Mouse (Mus musculus) small intestine, adult 2 months (tissue): ENCODE measurements around the gene Hnf4a. TPM values are rescaled to one million over a fixed set of nuclear protein-coding genes. Genes with fewer than 3 reads are reported as not detected.
A peak's percentile ranks its signal among the peaks of the same experiment; 100 is the strongest.
"Not testable (repeated sequence)": the region's sequence is repeated elsewhere in the genome, so short reads cannot be mapped to it uniquely, and the experiment has no call there.

Source experiments
- H3K27ac ChIP-seq: fragments of 200-500 bp; 2 replicates; pipeline ENCODE4 v1.5.1; 2012; ENCODE audit warnings: low read depth, low read length, control low read depth, inconsistent platforms; ENCODE audit not compliant: insufficient read depth
- H3K27me3 ChIP-seq: fragments of 200-500 bp; 2 replicates; pipeline ENCODE4 v1.6.1; 2012; ENCODE audit warnings: mild to moderate bottlenecking, moderate library complexity, low read length, inconsistent platforms; ENCODE audit not compliant: control insufficient read depth, insufficient read depth
- H3K36me3 ChIP-seq: fragments of 200-500 bp; 2 replicates; pipeline ENCODE4 v1.6.1; 2012; ENCODE audit warnings: mild to moderate bottlenecking, low read length, control low read depth, inconsistent platforms; ENCODE audit not compliant: control insufficient read depth, insufficient read depth
- H3K4me1 ChIP-seq: fragments of 200-500 bp; 2 replicates; pipeline ENCODE4 v1.6.1; 2012; ENCODE audit warnings: low read length, inconsistent platforms, mixed read lengths; ENCODE audit not compliant: control insufficient read depth, insufficient read depth, insufficient read length
- H3K4me3 ChIP-seq: fragments of 200-500 bp; 2 replicates; pipeline ENCODE4 v1.5.1; 2012; ENCODE audit warnings: low read depth, mild to moderate bottlenecking, control low read depth, inconsistent platforms, low read length, moderate library complexity
- CTCF ChIP-seq: fragments of 200-500 bp; IDR thresholded peaks from 2 replicates; pipeline ENCODE4 v1.5.1; 2012; ENCODE audit warnings: low read depth, mild to moderate bottlenecking, control low read depth, inconsistent platforms, low read length, moderate library complexity, mixed read lengths; ENCODE audit not compliant: insufficient replicate concordance, insufficient read length; ENCODE audit errors: extremely low read depth
- POLR2A ChIP-seq: fragments of 200-500 bp; IDR thresholded peaks from 2 replicates; pipeline ENCODE4 v1.6.1; 2012; ENCODE audit warnings: low read depth, mild to moderate bottlenecking, control low read depth, inconsistent platforms, low read length, moderate library complexity
- WGBS: fragments of 180-500 bp; shearing (Covaris S2); methylation state at CpG from one replicate; pipeline ENCODE4 v1.1.7; 2018; 5-methylcytosine and 5-hydroxymethylcytosine counted together
- polyA plus RNA-seq: library from polyadenylated mRNA; depleted of rRNA; stranded (reverse); fragments of >200 nt; gene quantifications from 2 replicates; pipeline ENCODE4 v1.2.3, GENCODE M21; 2012; rRNA removed

Hnf4a gene
- 179 and 397 TPM in 2 replicates for polyA plus RNA-seq

GRCm38 (mm10) chr2:163506300-163507004 is at the start of gene Hnf4a:
Hnf4a (plus strand) TSS chr2:163506808.
- TF ChIP-seq POLR2A (peak; percentile 52), CTCF (no peak)
- peak within 1 kb of the TSS; percentile 89 for H3K27ac ChIP-seq
- H3K4me3 ChIP-seq = peak within 1 kb of the TSS; percentile 83
- WGBS = 22% methylated on average over 10 of the region's 10 CpGs
- no peaks in the 10 kb centered on the region for H3K27me3 ChIP-seq
- H3K4me1 ChIP-seq = peaks cover 28% of the 10 kb centered on the region; the same call in 1 of the 2 replicates
- H3K36me3 ChIP-seq = 0 out of 2 replicates have a peak, but pooled peaks cover 2% of the 10 kb centered on the region

DNA sequence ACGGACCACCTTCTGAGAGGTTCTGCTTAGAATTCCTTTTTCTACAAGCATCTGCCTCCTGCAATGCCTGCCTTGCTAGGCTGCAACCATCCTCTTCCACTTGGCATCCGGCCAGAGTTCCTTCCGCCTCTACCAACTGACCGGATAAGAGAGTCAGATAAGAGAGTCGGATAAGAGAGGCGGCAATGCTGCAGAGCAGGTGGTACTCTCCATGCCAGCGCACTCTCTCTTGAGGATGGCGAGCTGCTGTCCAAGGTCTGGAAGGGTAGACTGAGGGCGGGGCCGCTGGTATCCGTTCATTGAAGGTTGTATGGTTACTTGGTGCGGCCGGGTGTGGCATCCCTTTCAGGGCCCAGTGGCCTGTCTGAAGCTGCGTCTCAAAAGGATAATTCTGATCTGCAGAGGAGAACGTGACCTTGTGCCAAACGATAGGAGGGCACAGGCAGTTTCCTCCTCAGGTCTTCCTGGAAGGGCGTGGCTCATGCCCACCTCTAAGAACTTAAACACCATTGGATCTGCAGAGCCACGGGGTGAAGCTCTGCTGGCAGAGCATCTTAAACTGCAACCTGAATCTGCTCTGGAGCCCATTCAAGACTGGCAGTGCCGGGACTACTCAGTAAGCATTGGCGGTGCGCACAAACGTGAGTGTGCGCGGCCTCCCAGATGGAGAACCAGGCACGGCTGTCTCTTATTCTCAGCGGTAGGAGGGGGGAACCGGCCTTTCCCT is 47.9 kb upstream of the Hnf4a start:
- no peaks in the 10 kb centered on the region for H3K36me3 ChIP-seq
- TF ChIP-seq POLR2A (no peak), CTCF (no peak)
- peaks cover 6% of the 10 kb centered on the region for H3K27me3 ChIP-seq
- WGBS = 26% methylated on average over 27 of the region's 27 CpGs
- no peak overlapping the region for H3K27ac ChIP-seq
- H3K4me3 ChIP-seq = no peak overlapping the region
- H3K4me1 ChIP-seq = peaks cover 9% of the 10 kb centered on the region

- TF ChIP-seq POLR2A (no peak), CTCF (no peak)
- WGBS = 40% methylated on average over 10 of the region's 10 CpGs
- H3K27me3 ChIP-seq = peaks cover 6% of the 10 kb centered on the region
Measured at GRCm38 (mm10) chr2:163459380-163459779, 47.2 kb upstream of the Hnf4a start.

GRCm38 (mm10) chr2:163460622-163461021 is 46.0 kb upstream of the Hnf4a start:
- H3K27ac ChIP-seq = no peak overlapping the region
- no peak overlapping the region for H3K4me3 ChIP-seq
- H3K27me3 ChIP-seq = peaks cover 6% of the 10 kb centered on the region
- no peaks in the 10 kb centered on the region for H3K36me3 ChIP-seq
- TF ChIP-seq CTCF (no peak), POLR2A (no peak)
- 89% methylated on average over 8 of the region's 8 CpGs for WGBS
- peaks cover 9% of the 10 kb centered on the region for H3K4me1 ChIP-seq

More at GRCm38 (mm10) chr2:163459380-163459779, 47.2 kb upstream of the Hnf4a start:
- peaks cover 9% of the 10 kb centered on the region for H3K4me1 ChIP-seq
- H3K36me3 ChIP-seq = no peaks in the 10 kb centered on the region
- H3K27ac ChIP-seq = no peak overlapping the region
- no peak overlapping the region for H3K4me3 ChIP-seq

DNA sequence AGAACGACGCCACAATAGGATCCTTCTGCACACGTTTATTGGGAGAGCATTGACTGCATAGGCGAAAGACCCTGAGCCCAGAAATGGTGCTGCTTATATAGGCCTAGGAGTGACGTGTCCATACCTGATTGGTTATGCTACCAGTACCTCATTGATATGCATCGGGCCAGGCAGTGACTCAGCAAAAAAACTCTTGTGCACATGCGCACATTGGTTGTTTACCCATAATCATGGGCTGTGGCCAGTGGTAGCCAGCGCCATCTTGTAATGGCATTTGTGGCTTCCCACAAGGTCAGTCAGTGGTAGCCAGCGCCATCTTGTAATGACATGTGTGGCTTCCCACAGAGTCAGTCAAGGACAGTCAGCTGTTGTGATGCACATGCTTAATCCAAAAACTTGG is 45.3 kb upstream of the Hnf4a start:
- H3K4me3 ChIP-seq, H3K4me1 ChIP-seq, H3K27ac ChIP-seq, H3K27me3 ChIP-seq, H3K36me3 ChIP-seq: not testable (repeated sequence)
- 93% methylated on average over 9 of the region's 9 CpGs for WGBS

DNA sequence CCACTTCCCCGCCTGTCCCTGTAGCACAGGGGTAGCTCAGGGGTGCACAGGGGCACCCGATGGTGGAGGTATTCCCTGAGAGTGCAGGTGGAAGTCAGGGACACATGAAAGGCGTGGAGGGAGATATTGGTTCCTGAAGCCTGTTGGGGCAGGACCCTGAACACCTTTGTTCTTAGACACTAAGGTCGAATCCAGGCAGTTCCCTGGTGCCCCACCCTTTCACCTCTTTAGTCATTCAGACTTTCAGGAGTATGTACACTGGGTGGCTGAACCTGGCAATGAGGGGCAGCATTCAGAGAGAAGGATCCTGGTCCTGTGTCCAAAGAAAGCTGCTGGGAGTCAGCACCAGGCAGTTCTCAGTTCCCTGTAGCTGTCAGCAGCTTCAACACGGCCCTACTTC is 44.2 kb upstream of the Hnf4a start:
- no peak overlapping the region for H3K4me3 ChIP-seq
- no peaks in the 10 kb centered on the region for H3K36me3 ChIP-seq
- H3K27me3 ChIP-seq = peaks cover 6% of the 10 kb centered on the region
- no peak overlapping the region for H3K27ac ChIP-seq
- TF ChIP-seq POLR2A = no peak
- no peak for TF ChIP-seq CTCF
- H3K4me1 ChIP-seq = peaks cover 9% of the 10 kb centered on the region
- 46% methylated on average over 5 of the region's 5 CpGs for WGBS

- Histone ChIP-seq H3K27me3 (peaks cover 6% of the 10 kb centered on the region), H3K27ac (no peak overlapping the region), H3K36me3 (no peaks in the 10 kb centered on the region), H3K4me1 (peaks cover 9% of the 10 kb centered on the region), H3K4me3 (no peak overlapping the region)
- WGBS = 74% methylated on average over 11 of the region's 11 CpGs
- TF ChIP-seq POLR2A (no peak), CTCF (no peak)
Measured at GRCm38 (mm10) chr2:163462801-163463200, 43.8 kb upstream of the Hnf4a start.
